Mouse (Mus musculus) intestine, embryonic 14.5 days (tissue): ENCODE data around the gene Celf2. TPM values are rescaled to one million over a fixed set of nuclear protein-coding genes. Genes with fewer than 3 reads are reported as not detected.

Experiments used
- ATAC-seq: fragments of 200-750 bp; cut with Nextera tagmentation; replicated peaks from 2 replicates; pipeline ENCODE4 v1.8.0; 2017; ENCODE audit warnings: low read depth, moderate number of reproducible peaks, moderate TSS enrichment, moderate library complexity; ENCODE audit not compliant: low FRiP score, low TSS enrichment
- DNase-seq: peaks from one replicate; pipeline ENCODE4 v3.0.0-alpha.2; 2018; ENCODE audit warnings: low spot score
- H3K27ac ChIP-seq: fragments of 300-500 bp; sonication (generic); 2 replicates; pipeline ENCODE4 v1.5.1; 2014; ENCODE audit warnings: low read depth, mild to moderate bottlenecking, control low read depth
- H3K27me3 ChIP-seq: fragments of 300-500 bp; sonication (generic); replicated peaks from 2 replicates; pipeline ENCODE4 v1.6.1; 2014; ENCODE audit warnings: low read length, control low read depth; ENCODE audit not compliant: control insufficient read depth, insufficient read depth
- H3K36me3 ChIP-seq: fragments of 300-500 bp; sonication (generic); 2 replicates; pipeline ENCODE4 v1.6.1; 2014; ENCODE audit warnings: low read length, control low read depth; ENCODE audit not compliant: control insufficient read depth, insufficient read depth
- H3K4me1 ChIP-seq: fragments of 300-500 bp; sonication (generic); replicated peaks from 2 replicates; pipeline ENCODE4 v1.6.1; 2014; ENCODE audit warnings: low read length, control low read depth, mixed read lengths; ENCODE audit not compliant: control insufficient read depth, insufficient read depth
- H3K4me2 ChIP-seq: fragments of 300-500 bp; sonication (generic); 2 replicates; pipeline ENCODE4 v1.6.1; 2014; ENCODE audit warnings: low read length
- H3K4me3 ChIP-seq: fragments of 300-500 bp; sonication (generic); 2 replicates; pipeline ENCODE4 v1.5.1; 2014; ENCODE audit warnings: low read depth, low read length, control low read depth, mixed read lengths
- H3K9ac ChIP-seq: fragments of 300-500 bp; sonication (generic); 2 replicates; pipeline ENCODE4 v1.6.1; 2014; ENCODE audit warnings: mild to moderate bottlenecking, low read length
- H3K9me3 ChIP-seq: fragments of 300-500 bp; sonication (generic); 2 replicates; pipeline ENCODE4 v1.6.1; 2016; ENCODE audit warnings: low read length, control low read depth; ENCODE audit not compliant: control insufficient read depth
- WGBS: fragments of 180-500 bp; shearing (Covaris S2); extraction: QIAGEN DNeasy Blood & Tissue Kit; methylation state at CpG from one replicate; pipeline ENCODE4 v1.1.7; 2014; 5-methylcytosine and 5-hydroxymethylcytosine counted together
- polyA plus RNA-seq: library from polyadenylated mRNA; unstranded; fragments of >200 nt; fragmentation: Nextera tagmentation; extraction: Ambion mirVana; gene quantifications from 2 replicates; pipeline ENCODE4 v1.2.1, GENCODE M21; 2014

Gene Celf2
- polyA plus RNA-seq, 1 experiment from 2014 or later, result 53.5 TPM

- no peak overlapping the region for H3K4me3 ChIP-seq
- ATAC-seq, result no peak
- no peaks in the 10 kb centered on the region for H3K36me3 ChIP-seq
- no peaks in the 10 kb centered on the region for H3K4me1 ChIP-seq
- H3K4me2 ChIP-seq, result no peak overlapping the region
- H3K27ac ChIP-seq, result no peak overlapping the region
- H3K9me3 ChIP-seq, result no peaks in the 10 kb centered on the region
- no peak overlapping the region for H3K9ac ChIP-seq
- no peak for DNase-seq
- 81% methylated on average over 4 of the region's 4 CpGs for WGBS
- no peaks in the 10 kb centered on the region for H3K27me3 ChIP-seq
Measured at GRCm38 (mm10) chr2:7367738-7368137, 141.6 kb downstream of the Celf2 start.

GRCm38 (mm10) chr2:7359557-7359956, 149.8 kb downstream of the Celf2 start:
- DNase-seq, result no peak
- Histone ChIP-seq H3K9me3 (no peaks in the 10 kb centered on the region), H3K27ac (no peak overlapping the region), H3K27me3 (no peaks in the 10 kb centered on the region), H3K4me1 (no peaks in the 10 kb centered on the region), H3K36me3 (no peaks in the 10 kb centered on the region), H3K4me3 (no peak overlapping the region), H3K9ac (no peak overlapping the region), H3K4me2 (no peak overlapping the region)
- WGBS, result 72% methylated on average over 5 of the region's 5 CpGs
- ATAC-seq, result no peak

GRCm38 (mm10) chr2:7358816-7359215, 150.5 kb downstream of the Celf2 start:
- Histone ChIP-seq H3K9ac (no peak overlapping the region), H3K4me2 (no peak overlapping the region), H3K27me3 (no peaks in the 10 kb centered on the region), H3K36me3 (no peaks in the 10 kb centered on the region), H3K27ac (no peak overlapping the region), H3K4me1 (no peaks in the 10 kb centered on the region), H3K9me3 (no peaks in the 10 kb centered on the region), H3K4me3 (no peak overlapping the region)
- DNase-seq (no peak), ATAC-seq (no peak)
- 84% methylated on average over 3 of the region's 3 CpGs for WGBS

- H3K4me2 ChIP-seq, result no peak overlapping the region
- no peak overlapping the region for H3K4me3 ChIP-seq
- no peak overlapping the region for H3K9ac ChIP-seq
- no peaks in the 10 kb centered on the region for H3K9me3 ChIP-seq
- 86% methylated on average over 5 of the region's 5 CpGs for WGBS
- DNase-seq (no peak), ATAC-seq (no peak)
- no peaks in the 10 kb centered on the region for H3K27me3 ChIP-seq
- H3K27ac ChIP-seq, result no peak overlapping the region
- H3K4me1 ChIP-seq, result 0 out of 2 replicates have a peak, but pooled peaks cover 4% of the 10 kb centered on the region
- no peaks in the 10 kb centered on the region for H3K36me3 ChIP-seq
Measured at GRCm38 (mm10) chr2:7351234-7351633, 158.1 kb downstream of the Celf2 start.

GRCm38 (mm10) chr2:7346703-7347461, 162.5 kb downstream of the Celf2 start:
- Histone ChIP-seq H3K9me3 (no peaks in the 10 kb centered on the region), H3K36me3 (no peaks in the 10 kb centered on the region), H3K4me2 (no peak overlapping the region), H3K9ac (no peak overlapping the region), H3K27ac (no peak overlapping the region), H3K27me3 (no peaks in the 10 kb centered on the region), H3K4me1 (0 out of 2 replicates have a peak, but pooled peaks cover 4% of the 10 kb centered on the region), H3K4me3 (no peak overlapping the region)
- ATAC-seq (no peak), DNase-seq (no peak)
- WGBS, result 50% methylated on average over 4 of the region's 4 CpGs

GRCm38 (mm10) chr2:7344951-7345350, 164.4 kb downstream of the Celf2 start:
- no peak for ATAC-seq
- no peaks in the 10 kb centered on the region for H3K27me3 ChIP-seq
- WGBS, result 75% methylated on average over 2 of the region's 2 CpGs
- H3K27ac ChIP-seq, result no peak overlapping the region
- H3K9ac ChIP-seq, result no peak overlapping the region
- DNase-seq, result no peak
- no peaks in the 10 kb centered on the region for H3K36me3 ChIP-seq
- no peak overlapping the region for H3K4me3 ChIP-seq
- 0 out of 2 replicates have a peak, but pooled peaks cover 4% of the 10 kb centered on the region for H3K4me1 ChIP-seq
- no peak overlapping the region for H3K4me2 ChIP-seq
- H3K9me3 ChIP-seq, result no peaks in the 10 kb centered on the region

- ATAC-seq (no peak), DNase-seq (no peak)
- H3K4me1 ChIP-seq, result no peaks in the 10 kb centered on the region
- H3K9ac ChIP-seq, result no peak overlapping the region
- H3K4me3 ChIP-seq, result no peak overlapping the region
- H3K36me3 ChIP-seq, result no peaks in the 10 kb centered on the region
- H3K4me2 ChIP-seq, result no peak overlapping the region
- H3K9me3 ChIP-seq, result no peaks in the 10 kb centered on the region
- H3K27ac ChIP-seq, result no peak overlapping the region
- H3K27me3 ChIP-seq, result no peaks in the 10 kb centered on the region
- WGBS, result 75% methylated on average over 8 of the region's 8 CpGs
Measured at GRCm38 (mm10) chr2:7342911-7343478, 166.4 kb downstream of the Celf2 start.

GRCm38 (mm10) chr2:7334846-7335245, 174.5 kb downstream of the Celf2 start:
- H3K27ac ChIP-seq, result no peak overlapping the region
- no peaks in the 10 kb centered on the region for H3K9me3 ChIP-seq
- H3K27me3 ChIP-seq, result no peaks in the 10 kb centered on the region
- no peaks in the 10 kb centered on the region for H3K36me3 ChIP-seq
- H3K9ac ChIP-seq, result no peak overlapping the region
- no peak for ATAC-seq
- no peak overlapping the region for H3K4me3 ChIP-seq
- DNase-seq, result no peak
- H3K4me2 ChIP-seq, result no peak overlapping the region
- H3K4me1 ChIP-seq, result no peaks in the 10 kb centered on the region
- 64% methylated on average over 2 of the region's 2 CpGs for WGBS
